In genomic region chr1:137902859-137903258, GRCm38 (mm10) we compare ENCODE assay signal across 8 mouse cellular contexts.
DNase-seq lines count a peak whose midpoint lies in the region; ATAC-seq and TF ChIP-seq lines count a peak whose summit lies in the region.

No protein-coding gene starts in this region.

- H3K27me3 ChIP-seq in heart, postnatal 0 days (ENCODE audit: control insufficient read depth, insufficient read depth, low read length): no peaks in the 10 kb centered on the region
- H3K27me3 ChIP-seq in forebrain, embryonic 12.5 days: no peaks in the 10 kb centered on the region
- H3K27me3 ChIP-seq in midbrain, embryonic 12.5 days: no peaks in the 10 kb centered on the region

- H3K9me3 ChIP-seq in heart, postnatal 0 days (replicated peaks; ENCODE audit: control insufficient read depth, low read length): no peaks in the 10 kb centered on the region
- H3K9me3 ChIP-seq in forebrain, embryonic 12.5 days: no peaks in the 10 kb centered on the region
- H3K9me3 ChIP-seq in midbrain, embryonic 12.5 days: no peaks in the 10 kb centered on the region

- 53% methylated on average over 6 of the region's 6 CpGs for WGBS in heart, postnatal 0 days
- 31% methylated on average over 6 of the region's 6 CpGs for whole genome bisulfite sequencing in forebrain, embryonic 12.5 days
- WGBS in midbrain, embryonic 12.5 days: 38% methylated on average over 6 of the region's 6 CpGs

- DNase-seq in heart, postnatal 0 days (ENCODE audit: low spot score): no peak
- no peak for DNase-seq in heart, postnatal 10 days
- DNase-seq in brain, adult 2 months (ENCODE audit: low read depth, low spot score): peak; percentile 45
- DNase-seq in gastrocnemius, postnatal 4 days (ENCODE audit: low spot score in 2 of 2): no peak
- DNase-seq in gastrocnemius, postnatal 14 days: no peak

- peak overlapping the region; percentile 71; the same call in 1 of the 2 replicates for H3K4me3 ChIP-seq in heart, postnatal 0 days (ENCODE audit: low read depth, low read length)
- H3K4me3 ChIP-seq in forebrain, embryonic 12.5 days (replicated peaks): peak overlapping the region; percentile 76
- peak overlapping the region; percentile 68 for H3K4me3 ChIP-seq in midbrain, embryonic 12.5 days

- TF ChIP-seq EP300 in heart, postnatal 0 days (IDR thresholded peaks at IDR 0.05; ENCODE audit: low read depth): no peak

- ATAC-seq in heart, postnatal 0 days (ENCODE audit: insufficient read depth, low read depth): no peak
- no peak for ATAC-seq in forebrain, embryonic 12.5 days (ENCODE audit: low FRiP score)
- ATAC-seq in midbrain, embryonic 12.5 days (ENCODE audit: low FRiP score, low read depth): no peak
- no peak for ATAC-seq in activated CD4-positive, CD25-positive, alpha-beta regulatory T cell, adult 4 months

- peaks cover 18% of the 10 kb centered on the region for H3K4me1 ChIP-seq in heart, postnatal 0 days (ENCODE audit: control insufficient read depth, insufficient read depth)
- peaks cover 38% of the 10 kb centered on the region for H3K4me1 ChIP-seq in forebrain, embryonic 12.5 days
- peaks cover 40% of the 10 kb centered on the region for H3K4me1 ChIP-seq in midbrain, embryonic 12.5 days

- intact Hi-C loops in heart, postnatal 10 days (cut with DNase I): loop anchor here (5.0 kb wide), 2 partner anchors 34 to 139 kb away; no protein-coding TSS in a partner anchor
- intact Hi-C loops in gastrocnemius, postnatal 14 days (cut with DNase I; ENCODE audit: low total_unique reads): no loop called here

- H3K4me2 ChIP-seq in heart, postnatal 0 days (ENCODE audit: low read depth, low read length): peak overlapping the region; percentile 17; the same call in 1 of the 2 replicates
- H3K4me2 ChIP-seq in forebrain, embryonic 12.5 days: peak overlapping the region; percentile 56
- H3K4me2 ChIP-seq in midbrain, embryonic 12.5 days (replicated peaks): peak overlapping the region; percentile 60

- H3K27ac ChIP-seq in heart, postnatal 0 days (ENCODE audit: low read depth): peak overlapping the region; percentile 60; the same call in 1 of the 2 replicates
- H3K27ac ChIP-seq in forebrain, embryonic 12.5 days: peak overlapping the region; percentile 68
- peak overlapping the region; percentile 85 for H3K27ac ChIP-seq in midbrain, embryonic 12.5 days (replicated peaks)

- no peak overlapping the region for H3K9ac ChIP-seq in heart, postnatal 0 days (replicated peaks; ENCODE audit: low read depth, low read length)
- H3K9ac ChIP-seq in forebrain, embryonic 12.5 days: peak overlapping the region; percentile 5
- H3K9ac ChIP-seq in midbrain, embryonic 12.5 days (replicated peaks): peak overlapping the region; percentile 32

- H3K36me3 ChIP-seq in heart, postnatal 0 days (replicated peaks; ENCODE audit: control insufficient read depth, insufficient read depth, low read length): no peaks in the 10 kb centered on the region; the same call in 1 of the 2 replicates
- H3K36me3 ChIP-seq in forebrain, embryonic 12.5 days (replicated peaks): no peaks in the 10 kb centered on the region
- no peaks in the 10 kb centered on the region for H3K36me3 ChIP-seq in midbrain, embryonic 12.5 days

- TF ChIP-seq CTCF in heart, postnatal 0 days (IDR thresholded peaks at IDR 0.05; ENCODE audit: low read depth): no peak
